Mouse (Mus musculus): Measurements from ENCODE around the gene Nsg1. TPM values are rescaled to one million over a fixed set of nuclear protein-coding genes. Genes with fewer than 3 reads are reported as not detected.

Nsg1 gene
- 32.5 and 35.0 TPM in 2 replicates for polyA plus RNA-seq (2014; fragmentation: Nextera tagmentation; extraction: Ambion mirVana)

DNA sequence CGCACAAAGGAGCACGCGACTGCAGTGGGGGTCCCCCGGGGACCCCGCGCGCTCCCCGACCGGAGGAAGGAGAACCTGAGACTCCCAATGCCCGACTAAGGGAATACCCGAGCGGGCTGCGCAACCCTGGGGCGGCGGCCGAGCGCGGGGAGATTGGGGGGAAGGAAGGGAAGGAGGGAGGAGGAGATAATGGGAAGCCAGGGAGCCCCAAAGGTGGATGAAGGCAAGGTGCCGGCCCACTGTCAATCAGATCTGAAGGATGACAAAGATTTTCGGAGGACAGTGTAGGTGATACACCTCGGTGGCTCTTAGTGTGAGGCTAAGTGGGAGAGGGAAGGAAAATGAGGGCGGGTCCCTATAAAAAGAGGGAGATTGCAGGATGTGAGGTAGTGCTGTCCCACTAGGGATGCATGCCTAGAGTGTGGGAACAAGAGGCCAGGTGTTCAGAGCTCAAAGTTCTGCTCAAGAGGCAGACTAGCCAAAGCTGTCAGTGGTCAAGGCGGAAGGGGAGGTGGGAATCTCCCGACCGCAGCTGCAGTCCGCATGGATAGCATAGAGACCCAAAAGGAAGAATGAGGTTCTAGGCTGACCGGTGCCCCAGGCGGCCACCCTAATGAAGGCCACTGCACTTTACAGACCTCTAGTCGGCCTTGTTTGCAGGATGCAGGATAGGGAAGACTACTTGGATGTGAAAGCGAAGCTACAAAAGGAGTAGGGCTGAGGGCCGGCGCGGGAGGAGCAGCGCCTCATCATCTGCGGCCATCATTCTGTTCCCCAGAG, at the start of gene Nsg1:
Gene Nsg1 (minus strand): TSS at position 274 of the 780 bp plus-strand sequence.
- H3K36me3 ChIP-seq (ENCODE audit: control insufficient read depth, insufficient read depth, low read length): peaks cover 26% of the 10 kb centered on the region
- H3K4me3 ChIP-seq (ENCODE audit: low read depth, low read length): peak within 1 kb of the TSS; percentile 89
- peak; percentile 10 for DNase-seq (ENCODE audit: low spot score)
- 0 out of 2 replicates have a peak, but pooled peaks cover 6% of the 10 kb centered on the region for H3K27me3 ChIP-seq (replicated peaks; ENCODE audit: control insufficient read depth, insufficient read depth, low read length)
- peak within 1 kb of the TSS; percentile 90 for H3K9ac ChIP-seq (ENCODE audit: low read depth, low read length)
- peaks cover 6% of the 10 kb centered on the region; the same call in 1 of the 2 replicates for H3K4me1 ChIP-seq (ENCODE audit: control insufficient read depth, insufficient read depth, low read length)
- 8% methylated on average over 35 of the region's 35 CpGs for WGBS
- H3K9me3 ChIP-seq (ENCODE audit: control insufficient read depth, low read length): no peaks in the 10 kb centered on the region
- H3K27ac ChIP-seq (replicated peaks; ENCODE audit: low read depth, low read length): peak within 1 kb of the TSS; percentile 73
- ATAC-seq (ENCODE audit: low read depth): peak; percentile 45
- H3K4me2 ChIP-seq (ENCODE audit: low read depth, low read length): peak within 1 kb of the TSS; percentile 88

GRCm38 (mm10) chr5:38208985-38209384, 49.3 kb upstream of the Nsg1 start:
- no peak for ATAC-seq (ENCODE audit: low read depth)

DNA sequence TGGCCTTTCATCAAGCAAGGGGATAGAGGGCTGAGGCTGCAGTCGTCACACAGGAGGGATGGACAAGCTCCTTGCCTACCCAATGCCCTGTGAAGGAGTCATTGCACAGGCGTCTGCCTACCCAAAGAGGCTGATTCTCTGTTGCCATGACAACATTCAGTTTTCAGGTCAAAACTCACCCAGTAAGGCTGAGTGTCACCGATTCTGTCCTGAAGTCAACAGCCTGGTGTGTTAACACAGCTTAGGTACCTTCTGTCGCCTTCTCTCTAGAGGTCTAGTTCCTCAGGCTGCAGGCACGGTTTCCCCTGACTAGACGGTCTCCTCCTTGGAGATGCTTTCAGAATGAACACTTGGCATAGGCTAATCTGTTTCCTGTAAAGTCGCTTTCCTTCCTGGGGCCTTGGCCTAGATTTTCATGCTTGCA, 45.6 kb upstream of the Nsg1 start:
- no peak for DNase-seq (ENCODE audit: low spot score)
- no peaks in the 10 kb centered on the region for H3K9me3 ChIP-seq (ENCODE audit: control insufficient read depth, low read length)
- no peak overlapping the region for H3K27ac ChIP-seq (replicated peaks; ENCODE audit: low read depth, low read length)
- no peak for ATAC-seq (ENCODE audit: low read depth)
- no peak overlapping the region for H3K4me2 ChIP-seq (ENCODE audit: low read depth, low read length)
- WGBS: 77% methylated on average over 7 of the region's 7 CpGs
- H3K4me1 ChIP-seq (ENCODE audit: control insufficient read depth, insufficient read depth, low read length): no peaks in the 10 kb centered on the region
- peaks cover 74% of the 10 kb centered on the region for H3K36me3 ChIP-seq (ENCODE audit: control insufficient read depth, insufficient read depth, low read length)
- no peak overlapping the region for H3K4me3 ChIP-seq (ENCODE audit: low read depth, low read length)
- no peak overlapping the region for H3K9ac ChIP-seq (ENCODE audit: low read depth, low read length)
- no peaks in the 10 kb centered on the region for H3K27me3 ChIP-seq (replicated peaks; ENCODE audit: control insufficient read depth, insufficient read depth, low read length)

More at GRCm38 (mm10) chr5:38208985-38209384, 49.3 kb upstream of the Nsg1 start:
- no peak for DNase-seq (ENCODE audit: low spot score)
- Histone ChIP-seq H3K9ac (ENCODE audit: low read depth, low read length) (no peak overlapping the region), H3K9me3 (ENCODE audit: control insufficient read depth, low read length) (no peaks in the 10 kb centered on the region), H3K4me1 (ENCODE audit: control insufficient read depth, insufficient read depth, low read length) (no peaks in the 10 kb centered on the region), H3K36me3 (ENCODE audit: control insufficient read depth, insufficient read depth, low read length) (peaks cover 69% of the 10 kb centered on the region), H3K27me3 (replicated peaks; ENCODE audit: control insufficient read depth, insufficient read depth, low read length) (no peaks in the 10 kb centered on the region), H3K4me3 (ENCODE audit: low read depth, low read length) (no peak overlapping the region), H3K4me2 (ENCODE audit: low read depth, low read length) (no peak overlapping the region), H3K27ac (replicated peaks; ENCODE audit: low read depth, low read length) (no peak overlapping the region)
- WGBS: 53% methylated on average over 8 of the region's 8 CpGs

DNA sequence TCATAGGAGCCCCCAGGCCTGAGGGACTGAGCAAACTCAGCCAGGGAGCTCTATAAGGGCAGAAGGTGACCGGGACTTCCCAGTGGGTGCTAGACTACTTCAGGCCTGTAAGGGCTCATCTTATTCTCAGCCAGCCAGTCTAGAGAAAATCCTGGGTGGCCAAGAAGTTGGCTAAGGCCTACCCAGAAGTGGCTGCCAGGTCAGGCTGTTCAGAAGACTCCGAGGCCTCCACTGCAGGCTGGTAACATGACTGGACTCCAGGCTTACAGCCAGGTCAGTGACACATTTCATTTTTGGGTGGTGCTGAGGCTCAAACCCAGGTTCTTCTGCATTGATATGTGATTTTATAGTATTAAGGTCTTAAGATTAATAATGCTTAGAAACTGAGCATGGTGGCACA, 40.0 kb upstream of the Nsg1 start:
- ATAC-seq (ENCODE audit: low read depth) (no peak), DNase-seq (ENCODE audit: low spot score) (no peak)
- H3K36me3 ChIP-seq (ENCODE audit: control insufficient read depth, insufficient read depth, low read length): peaks cover 51% of the 10 kb centered on the region
- 82% methylated on average over 2 of the region's 2 CpGs for WGBS
- H3K4me1 ChIP-seq (ENCODE audit: control insufficient read depth, insufficient read depth, low read length): no peaks in the 10 kb centered on the region
- no peak overlapping the region for H3K4me2 ChIP-seq (ENCODE audit: low read depth, low read length)
- H3K9ac ChIP-seq (ENCODE audit: low read depth, low read length): no peak overlapping the region
- no peaks in the 10 kb centered on the region for H3K27me3 ChIP-seq (replicated peaks; ENCODE audit: control insufficient read depth, insufficient read depth, low read length)
- H3K9me3 ChIP-seq (ENCODE audit: control insufficient read depth, low read length): no peaks in the 10 kb centered on the region
- H3K4me3 ChIP-seq (ENCODE audit: low read depth, low read length): no peak overlapping the region
- no peak overlapping the region for H3K27ac ChIP-seq (replicated peaks; ENCODE audit: low read depth, low read length)

GRCm38 (mm10) chr5:38197482-38197823, 37.7 kb upstream of the Nsg1 start:
- Histone ChIP-seq H3K9ac (ENCODE audit: low read depth, low read length) (no peak overlapping the region), H3K36me3 (ENCODE audit: control insufficient read depth, insufficient read depth, low read length) (peaks cover 30% of the 10 kb centered on the region), H3K4me3 (ENCODE audit: low read depth, low read length) (no peak overlapping the region), H3K27ac (replicated peaks; ENCODE audit: low read depth, low read length) (no peak overlapping the region), H3K4me1 (ENCODE audit: control insufficient read depth, insufficient read depth, low read length) (no peaks in the 10 kb centered on the region), H3K9me3 (ENCODE audit: control insufficient read depth, low read length) (no peaks in the 10 kb centered on the region), H3K27me3 (replicated peaks; ENCODE audit: control insufficient read depth, insufficient read depth, low read length) (no peaks in the 10 kb centered on the region), H3K4me2 (ENCODE audit: low read depth, low read length) (no peak overlapping the region)
- peak; percentile 87 for DNase-seq (ENCODE audit: low spot score)
- WGBS: 15% methylated on average over 7 of the region's 7 CpGs
- peak; percentile 77 for ATAC-seq (ENCODE audit: low read depth)

GRCm38 (mm10) chr5:38196821-38197481, 37.2 kb upstream of the Nsg1 start:
- WGBS: 75% methylated on average over 5 of the region's 5 CpGs
- H3K36me3 ChIP-seq (ENCODE audit: control insufficient read depth, insufficient read depth, low read length): peaks cover 25% of the 10 kb centered on the region

GRCm38 (mm10) chr5:38195941-38196340, 36.2 kb upstream of the Nsg1 start:
- Histone ChIP-seq H3K27me3 (replicated peaks; ENCODE audit: control insufficient read depth, insufficient read depth, low read length) (no peaks in the 10 kb centered on the region), H3K36me3 (ENCODE audit: control insufficient read depth, insufficient read depth, low read length) (peaks cover 15% of the 10 kb centered on the region), H3K4me3 (ENCODE audit: low read depth, low read length) (no peak overlapping the region), H3K9me3 (ENCODE audit: control insufficient read depth, low read length) (no peaks in the 10 kb centered on the region), H3K9ac (ENCODE audit: low read depth, low read length) (no peak overlapping the region), H3K4me1 (ENCODE audit: control insufficient read depth, insufficient read depth, low read length) (no peaks in the 10 kb centered on the region), H3K27ac (replicated peaks; ENCODE audit: low read depth, low read length) (no peak overlapping the region), H3K4me2 (ENCODE audit: low read depth, low read length) (no peak overlapping the region)
- no peak for DNase-seq (ENCODE audit: low spot score)
- no peak for ATAC-seq (ENCODE audit: low read depth)

More at GRCm38 (mm10) chr5:38196821-38197481, 37.2 kb upstream of the Nsg1 start:
- Histone ChIP-seq H3K9ac (ENCODE audit: low read depth, low read length) (no peak overlapping the region), H3K27me3 (replicated peaks; ENCODE audit: control insufficient read depth, insufficient read depth, low read length) (no peaks in the 10 kb centered on the region), H3K27ac (replicated peaks; ENCODE audit: low read depth, low read length) (no peak overlapping the region), H3K4me2 (ENCODE audit: low read depth, low read length) (no peak overlapping the region), H3K4me3 (ENCODE audit: low read depth, low read length) (no peak overlapping the region), H3K9me3 (ENCODE audit: control insufficient read depth, low read length) (no peaks in the 10 kb centered on the region), H3K4me1 (ENCODE audit: control insufficient read depth, insufficient read depth, low read length) (no peaks in the 10 kb centered on the region)
- DNase-seq (ENCODE audit: low spot score) (no peak), ATAC-seq (ENCODE audit: low read depth) (no peak)

DNA sequence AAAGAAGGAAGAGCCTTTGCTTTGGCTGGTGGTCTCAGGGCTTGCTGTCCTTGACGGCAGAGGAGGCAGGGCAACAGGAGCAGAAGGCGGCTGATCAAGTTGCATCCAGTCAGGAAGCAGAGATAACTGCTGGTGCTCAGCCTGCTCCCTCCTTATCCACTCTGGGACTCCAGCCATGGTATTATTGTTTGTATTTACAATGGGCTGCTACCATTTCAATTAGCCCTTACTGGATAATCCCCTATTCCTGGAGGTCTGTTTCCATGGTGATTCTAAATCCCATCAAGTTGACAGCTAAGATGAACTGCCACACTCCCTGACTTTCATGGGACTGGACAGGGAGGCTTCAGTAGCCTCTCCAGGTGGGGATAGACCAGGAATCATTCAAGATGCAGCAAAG, 35.2 kb upstream of the Nsg1 start:
- no peaks in the 10 kb centered on the region for H3K4me1 ChIP-seq (ENCODE audit: control insufficient read depth, insufficient read depth, low read length)
- no peak for ATAC-seq (ENCODE audit: low read depth)
- H3K9me3 ChIP-seq (ENCODE audit: control insufficient read depth, low read length): no peaks in the 10 kb centered on the region
- H3K4me3 ChIP-seq (ENCODE audit: low read depth, low read length): no peak overlapping the region
- WGBS: 38% methylated on average over 2 of the region's 2 CpGs
- peaks cover 8% of the 10 kb centered on the region for H3K36me3 ChIP-seq (ENCODE audit: control insufficient read depth, insufficient read depth, low read length)
- H3K4me2 ChIP-seq (ENCODE audit: low read depth, low read length): no peak overlapping the region
- no peak overlapping the region for H3K9ac ChIP-seq (ENCODE audit: low read depth, low read length)
- no peaks in the 10 kb centered on the region for H3K27me3 ChIP-seq (replicated peaks; ENCODE audit: control insufficient read depth, insufficient read depth, low read length)
- DNase-seq (ENCODE audit: low spot score): no peak
- no peak overlapping the region for H3K27ac ChIP-seq (replicated peaks; ENCODE audit: low read depth, low read length)

Measured in embryonic facial prominence, embryonic 14.5 days (tissue).